Mouse (Mus musculus) megakaryocyte-erythroid progenitor cell, adult 5 weeks (primary cell): ENCODE data around the gene Nlk. TPM values are rescaled to one million over a fixed set of nuclear protein-coding genes. Genes with fewer than 3 reads are reported as not detected.

ENCODE experiments used
- polyA plus RNA-seq: library from polyadenylated mRNA; stranded (reverse); fragments of >175 nt; gene quantifications from 2 replicates; pipeline ENCODE4 v1.2.3, GENCODE M21; 2012

Gene Nlk
- 5.8 and 5.9 TPM in 2 replicates for polyA plus RNA-seq

GRCm38 (mm10) chr11:78696777-78697752 is at the start of gene Nlk:
TSS of gene Nlk (minus strand) at chr11:78697373.

GRCm38 (mm10) chr11:78550168-78551058 is 146.8 kb downstream of the Nlk start, which contains the start of gene Tmem97:
TSS of gene Tmem97 (minus strand) at chr11:78550777.

GRCm38 (mm10) chr11:78536080-78536689 is 161.0 kb downstream of the Nlk start, which contains the start of the genes Tnfaip1 and Ift20:
TSS of gene Tnfaip1 (minus strand) at chr11:78536332.
TSS of gene Ift20 (plus strand) at chr11:78536361.

Other genes starting within 250 kb of the Nlk start
- gene Slc46a1, start 231.7 kb downstream of the Nlk start, polyA plus RNA-seq = 1.1 and 1.7 TPM in 2 replicates
- 0.04 TPM in 1 of 2 replicates, not detected in the other for gene Sarm1, start 199.6 kb downstream of the Nlk start, polyA plus RNA-seq
- not detected in 2 replicates for gene Vtn, start 198.3 kb downstream of the Nlk start, polyA plus RNA-seq
- gene Sebox, start 193.9 kb downstream of the Nlk start, polyA plus RNA-seq = not detected in 2 replicates
- gene Tmem199, start 185.2 kb downstream of the Nlk start, polyA plus RNA-seq = 8.4 and 11.4 TPM in 2 replicates
- gene Poldip2, start 185.2 kb downstream of the Nlk start, polyA plus RNA-seq = 65.3 and 65.5 TPM in 2 replicates
- 2.5 and 4.3 TPM in 2 replicates for gene Tnfaip1, start 161.0 kb downstream of the Nlk start, polyA plus RNA-seq
- 71.6 and 76.3 TPM in 2 replicates for gene Ift20, start 161.0 kb downstream of the Nlk start, polyA plus RNA-seq
- gene Tmem97, start 146.6 kb downstream of the Nlk start, polyA plus RNA-seq = 24.4 and 34.5 TPM in 2 replicates
- gene Ccnq, start 54.4 kb upstream of the Nlk start, polyA plus RNA-seq = 37.4 and 44.1 TPM in 2 replicates
- gene Lyrm9, start 129.2 kb upstream of the Nlk start, polyA plus RNA-seq = 56.3 and 67.5 TPM in 2 replicates
- not detected in 2 replicates for gene Nos2, start 223.4 kb upstream of the Nlk start, polyA plus RNA-seq